9 mouse cellular contexts compared by ENCODE assay signal in the genomic region with DNA sequence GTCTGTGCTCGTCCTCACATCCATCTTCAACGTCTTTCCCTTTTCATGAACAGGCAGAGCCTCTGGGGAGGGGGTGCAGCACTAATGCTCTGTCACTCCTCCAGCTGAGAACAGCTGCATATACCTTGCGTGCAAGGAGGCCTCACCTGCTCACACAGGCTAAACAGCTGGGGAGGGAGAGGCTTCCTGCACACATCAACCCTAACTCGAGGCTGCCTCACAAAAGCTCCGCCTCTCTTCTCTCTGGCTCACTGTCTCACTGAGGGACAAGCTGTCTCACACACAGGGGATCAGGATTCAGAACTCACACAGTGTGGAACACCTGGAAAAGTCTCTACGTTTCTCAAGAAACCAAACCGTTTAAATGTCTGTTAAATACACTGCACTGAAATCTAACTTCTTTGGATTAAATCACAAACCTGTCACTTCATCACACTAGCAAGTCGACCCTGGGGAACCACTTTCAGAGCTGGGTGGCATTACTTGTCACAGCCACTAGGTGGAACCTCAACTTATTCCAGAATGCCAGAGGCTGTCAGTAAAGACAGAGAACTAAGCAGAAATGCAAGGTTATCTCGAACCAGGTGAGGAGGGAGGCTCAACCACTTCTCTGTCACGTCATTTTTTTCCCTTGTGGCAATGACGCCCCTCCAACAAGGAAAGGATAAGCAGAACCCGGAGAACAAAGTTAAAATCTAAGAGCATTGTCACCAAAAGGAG.
DNase-seq lines count a peak whose midpoint lies in the region; ATAC-seq and TF ChIP-seq lines count a peak whose summit lies in the region.
"Had no signal": no experiment of that assay in that cellular context is flagged by ENCODE, and none has a peak within 500 bp of the region (broad histone marks: within the 10 kb centered on the region; RNA-seq: fewer than 3 reads in every experiment).

No protein-coding gene starts in this region.

- H3K4me1 ChIP-seq in liver, adult 2 months (ENCODE audit: control insufficient read depth, insufficient read depth, low read length): no peaks in the 10 kb centered on the region
- peaks cover 59% of the 10 kb centered on the region for H3K4me1 ChIP-seq in heart, embryonic 12.5 days (replicated peaks)
- peaks cover 10% of the 10 kb centered on the region for H3K4me1 ChIP-seq in kidney, embryonic 16.5 days (ENCODE audit: insufficient read depth, low read length)
- H3K4me1 ChIP-seq in neural tube, embryonic 13.5 days (replicated peaks): peaks cover 69% of the 10 kb centered on the region

- TF ChIP-seq CTCF in liver, adult 2 months (IDR thresholded peaks at IDR 0.05; ENCODE audit: low read depth, low read length): peak; percentile 40

- H3K4me2 ChIP-seq in heart, embryonic 12.5 days: no peak overlapping the region
- H3K4me2 ChIP-seq in kidney, embryonic 16.5 days (replicated peaks; ENCODE audit: low read depth, low read length): no peak overlapping the region
- H3K4me2 ChIP-seq in neural tube, embryonic 13.5 days: peak overlapping the region; percentile 24; the same call in 1 of the 2 replicates

- H3K9me3 ChIP-seq in heart, embryonic 12.5 days (replicated peaks): no peaks in the 10 kb centered on the region
- H3K9me3 ChIP-seq in kidney, embryonic 16.5 days (ENCODE audit: low read length): no peaks in the 10 kb centered on the region
- no peaks in the 10 kb centered on the region for H3K9me3 ChIP-seq in neural tube, embryonic 13.5 days

- WGBS in liver, adult 2 months: 27% methylated on average over 12 of the region's 12 CpGs
- 29% methylated on average over 12 of the region's 12 CpGs for WGBS in heart, embryonic 12.5 days
- 28% methylated on average over 12 of the region's 12 CpGs for WGBS in kidney, embryonic 16.5 days
- WGBS in neural tube, embryonic 13.5 days: 15% methylated on average over 12 of the region's 12 CpGs

- H3K27ac ChIP-seq in liver, adult 2 months (replicated peaks; ENCODE audit: insufficient read depth, low read depth, low read length): no peak overlapping the region
- H3K27ac ChIP-seq in heart, embryonic 12.5 days (ENCODE audit: poor library complexity, severe bottlenecking): no peak overlapping the region
- no peak overlapping the region for H3K27ac ChIP-seq in kidney, embryonic 16.5 days (ENCODE audit: low read length)
- H3K27ac ChIP-seq in neural tube, embryonic 13.5 days (replicated peaks): no peak overlapping the region

- no peak for TF ChIP-seq POLR2A in liver, adult 2 months (IDR thresholded peaks at IDR 0.05; ENCODE audit: extremely low read depth, insufficient read depth, low read length)

- DNase-seq in liver, adult 2 months (ENCODE audit: extremely low read depth, low read depth, low spot score): peak; percentile 21
- no peak for DNase-seq in liver
- peak; percentile 64 to 66 for DNase-seq in cerebellum, postnatal 25 days
- peak; percentile 23 to 27 for DNase-seq in lung, adult 18-20 months
- DNase-seq in ovary, postnatal 14 days (ENCODE audit: low spot score): no peak

- H3K27me3 ChIP-seq in liver, adult 2 months (ENCODE audit: control insufficient read depth, insufficient read depth, low read length): no peaks in the 10 kb centered on the region
- no peaks in the 10 kb centered on the region for H3K27me3 ChIP-seq in heart, embryonic 12.5 days (replicated peaks)
- no peaks in the 10 kb centered on the region for H3K27me3 ChIP-seq in kidney, embryonic 16.5 days (ENCODE audit: insufficient read depth, low read length)
- H3K27me3 ChIP-seq in neural tube, embryonic 13.5 days: no peaks in the 10 kb centered on the region

- no peak overlapping the region for H3K4me3 ChIP-seq in liver, adult 2 months (ENCODE audit: insufficient read depth, low read depth, low read length)
- H3K4me3 ChIP-seq in heart, embryonic 12.5 days: no peak overlapping the region
- H3K4me3 ChIP-seq in kidney, embryonic 16.5 days (ENCODE audit: low read length): no peak overlapping the region
- no peak overlapping the region for H3K4me3 ChIP-seq in neural tube, embryonic 13.5 days

- no peak overlapping the region for H3K9ac ChIP-seq in liver, adult 2 months (ENCODE audit: low read depth, low read length)
- peak overlapping the region; percentile 18; the same call in 1 of the 2 replicates for H3K9ac ChIP-seq in heart, embryonic 12.5 days
- no peak overlapping the region for H3K9ac ChIP-seq in kidney, embryonic 16.5 days (replicated peaks; ENCODE audit: low read length)
- H3K9ac ChIP-seq in neural tube, embryonic 13.5 days: no peak overlapping the region

- H3K36me3 ChIP-seq in liver, adult 2 months (ENCODE audit: control insufficient read depth, insufficient read depth, low read length): no peaks in the 10 kb centered on the region
- H3K36me3 ChIP-seq in heart, embryonic 12.5 days: peaks cover 6% of the 10 kb centered on the region; the same call in 1 of the 2 replicates
- H3K36me3 ChIP-seq in kidney, embryonic 16.5 days (ENCODE audit: insufficient read depth, low read length): no peaks in the 10 kb centered on the region
- H3K36me3 ChIP-seq in neural tube, embryonic 13.5 days: no peaks in the 10 kb centered on the region
- H3K36me3 ChIP-seq: G1E had no signal

- H3K79me2 ChIP-seq in liver, adult 2 months (ENCODE audit: control insufficient read depth, insufficient read depth, low read length): no peaks in the 10 kb centered on the region

- ATAC-seq in heart, embryonic 12.5 days (ENCODE audit: insufficient number of reproducible peaks, low FRiP score): no peak
- ATAC-seq in kidney, embryonic 16.5 days (ENCODE audit: low FRiP score, low TSS enrichment): peak; percentile 56
- ATAC-seq in neural tube, embryonic 13.5 days (ENCODE audit: low read depth): peak; percentile 33; the same call in 1 of the 2 replicates

Comparison
In these comparisons a context has a peak if more than half of its experiments do, and no peak if none do; other contexts are left out.
1. DNase-seq: peak in liver, adult 2 months (single experiment), cerebellum, postnatal 25 days (2 of 2) and lung, adult 18-20 months (2 of 2); none in liver (single experiment) and ovary, postnatal 14 days (single experiment).